Mouse (Mus musculus): ENCODE results near the gene Ecm1.

DNA sequence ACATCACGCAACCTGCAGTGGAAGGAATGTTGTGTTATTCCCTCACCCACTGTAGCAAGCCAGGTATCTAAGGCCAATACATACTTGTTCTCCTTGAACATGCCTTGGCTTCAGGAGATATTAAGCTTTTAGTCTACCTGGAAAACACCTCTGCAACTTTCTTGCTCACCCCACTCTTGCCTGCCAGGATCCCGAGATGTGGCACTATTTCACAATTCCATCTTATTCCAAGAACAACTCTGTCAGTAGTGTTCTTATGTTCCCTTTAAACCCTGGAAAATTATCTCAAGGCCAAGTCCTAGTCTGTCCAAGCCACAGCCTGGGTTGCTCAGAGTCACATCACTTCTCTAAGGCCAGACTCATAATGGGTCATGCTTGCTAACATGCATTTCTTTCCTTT is 17.4 kb upstream of the Ecm1 start:
- TF ChIP-seq POLR2A (IDR thresholded peaks at IDR 0.05; ENCODE audit: extremely low read depth, insufficient read depth, low read length) (no peak), CTCF (IDR thresholded peaks at IDR 0.05; ENCODE audit: low read depth, low read length) (no peak)

Data from liver, adult 2 months (tissue).